Mouse (Mus musculus): ENCODE data around the gene Nfyb.

DNA sequence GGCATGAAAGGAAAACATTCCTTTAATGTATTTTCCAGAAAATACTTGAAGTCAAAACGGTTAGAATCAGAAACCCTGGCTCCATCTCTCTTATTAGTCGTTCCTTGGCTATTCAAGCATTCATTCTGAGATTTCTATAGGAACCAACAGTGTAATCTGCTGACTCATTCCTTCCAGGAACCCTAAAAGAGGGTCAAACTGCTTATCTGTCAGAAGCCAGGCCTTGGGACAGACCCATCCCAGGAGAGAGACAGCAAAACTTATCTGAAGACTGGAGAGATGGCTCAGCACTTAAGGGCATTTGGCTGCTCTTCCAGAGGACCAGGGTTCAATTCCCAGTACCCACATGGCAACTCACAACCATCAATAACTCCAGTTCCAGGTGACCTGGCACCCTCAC, 13.1 kb upstream of the Nfyb start:
- TF ChIP-seq POLR2A (IDR thresholded peaks at IDR 0.05; ENCODE audit: insufficient read depth, low read length), result no peak
- no peak for TF ChIP-seq CTCF (IDR thresholded peaks at IDR 0.05; ENCODE audit: low read depth, low read length)
- no peak for TF ChIP-seq EP300 (IDR thresholded peaks at IDR 0.05; ENCODE audit: insufficient read depth, low read depth, low read length)

Data from ES-Bruce4 (cell line).